Mouse (Mus musculus): ENCODE measurements around the gene Myod1.

Gene Myod1

GRCm38 (mm10) chr7:46415818-46416425 is 39.6 kb downstream of the Myod1 start:
- DNase-seq (ENCODE audit: low spot score), result no peak

DNA sequence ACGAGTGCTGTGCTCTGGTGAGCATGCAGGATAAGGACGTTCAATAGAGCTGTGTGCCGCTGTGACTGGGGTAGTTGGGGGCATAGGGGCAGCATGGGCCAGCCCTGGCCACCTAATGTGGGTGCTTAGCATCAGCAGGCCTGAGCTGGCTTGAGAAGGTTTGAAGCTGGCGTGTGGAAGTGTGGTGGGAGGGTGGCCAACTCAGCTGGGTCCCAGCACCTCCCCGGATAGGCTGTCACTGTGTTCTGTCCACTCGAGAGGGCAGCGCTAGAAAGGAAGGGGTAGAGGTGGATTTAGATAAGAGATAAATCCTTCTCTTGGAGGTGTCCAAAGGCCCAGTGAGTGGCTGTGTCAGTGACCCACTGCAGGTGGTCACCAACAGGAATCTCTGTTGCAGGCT is 41.2 kb downstream of the Myod1 start:
- DNase-seq (ENCODE audit: low spot score), result no peak

GRCm38 (mm10) chr7:46418102-46418622 is 41.9 kb downstream of the Myod1 start:
- DNase-seq (ENCODE audit: low spot score), result no peak

- DNase-seq (ENCODE audit: low spot score), result no peak
Observed at GRCm38 (mm10) chr7:46421535-46421934, 45.3 kb downstream of the Myod1 start.

DNA sequence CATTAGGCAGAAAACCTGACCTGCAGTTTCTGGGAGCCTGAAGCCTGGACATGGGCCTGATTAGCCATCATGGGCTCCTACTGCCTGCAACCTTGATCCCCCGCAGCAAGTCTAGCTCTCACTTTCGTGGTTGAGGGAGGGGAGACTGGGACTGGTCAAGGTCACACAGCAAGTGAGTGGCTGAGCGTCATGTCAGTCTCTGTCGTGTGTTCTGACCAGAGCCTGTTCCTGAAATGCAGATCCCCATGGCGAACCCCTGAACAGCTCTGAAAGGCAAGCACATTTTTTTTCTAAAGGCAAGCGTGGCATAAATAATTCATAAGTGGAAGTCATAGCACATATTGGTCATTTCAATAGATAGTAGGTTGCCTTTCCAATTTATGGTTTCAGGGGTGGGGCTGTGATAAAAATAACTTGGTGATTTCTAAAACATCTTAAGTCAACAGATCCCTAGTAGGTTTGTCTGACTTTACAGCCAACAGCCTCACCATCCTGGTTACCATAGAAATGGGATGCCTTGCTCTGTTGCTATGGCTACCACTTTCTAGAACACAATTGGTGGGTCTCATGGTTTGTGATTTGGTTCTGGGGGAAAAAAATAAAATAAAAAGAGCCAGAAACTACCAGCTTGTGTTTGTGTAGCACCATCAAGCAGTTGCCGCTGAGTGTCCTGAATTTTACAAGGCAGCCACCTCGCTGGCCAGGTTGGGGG is 45.9 kb downstream of the Myod1 start:
- peak; percentile 39 for DNase-seq (ENCODE audit: low spot score)

DNA sequence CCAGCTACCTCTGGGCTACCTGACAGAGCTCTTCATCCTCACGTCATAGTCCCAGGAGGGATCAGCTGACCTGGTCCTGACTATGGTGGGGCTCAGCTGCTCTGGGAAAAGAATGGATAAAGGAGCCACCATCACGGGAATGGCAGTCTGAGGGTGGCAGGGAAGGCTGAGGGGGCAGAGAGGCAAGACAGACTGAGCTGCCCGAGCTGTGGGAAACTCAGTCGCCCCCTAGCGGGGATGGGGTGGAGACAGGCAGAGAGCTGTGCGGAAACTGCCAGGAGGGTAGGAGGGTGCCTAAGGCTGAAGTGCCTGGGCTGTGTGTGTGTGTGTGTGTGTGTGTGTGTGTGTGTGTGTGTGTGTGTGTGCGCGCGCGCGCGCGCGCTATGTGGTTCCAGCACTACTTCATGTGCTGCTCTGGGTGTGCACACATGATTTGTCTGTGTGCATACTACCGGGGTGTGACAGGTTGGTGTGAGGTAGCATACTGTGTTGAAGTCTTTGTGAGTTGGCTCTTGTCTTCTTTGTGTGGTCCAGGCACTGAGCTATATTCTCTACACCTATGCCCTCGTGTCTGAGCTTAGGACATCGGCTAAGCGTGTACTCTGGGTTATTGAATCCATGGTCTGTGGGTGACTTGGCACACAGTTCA is 46.6 kb downstream of the Myod1 start:
- DNase-seq (ENCODE audit: low spot score), result peak; percentile 75

- no peak for DNase-seq (ENCODE audit: low spot score)
Observed at GRCm38 (mm10) chr7:46423951-46424350, 47.7 kb downstream of the Myod1 start.

DNA sequence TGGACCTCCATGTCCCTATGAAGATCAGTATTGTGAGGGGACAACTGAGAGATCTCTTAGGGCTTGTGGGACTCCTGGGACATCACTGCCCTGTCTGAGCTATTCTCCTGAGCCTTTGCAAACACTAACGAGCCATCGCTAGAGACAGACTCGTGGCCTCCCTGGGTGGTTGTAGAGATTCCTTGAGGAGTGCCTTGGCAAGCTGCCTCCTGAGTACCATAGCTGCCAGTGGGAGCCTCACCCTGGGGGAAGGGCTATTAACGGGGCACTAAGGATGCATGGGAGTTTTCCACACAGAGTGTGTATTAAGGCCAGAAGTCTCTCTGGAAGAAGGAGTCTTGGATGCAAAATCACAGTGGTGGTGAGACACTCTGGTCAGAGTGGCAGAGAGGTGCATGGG is 48.7 kb downstream of the Myod1 start:
- DNase-seq (ENCODE audit: low spot score), result no peak
